8 mouse cellular contexts compared by ENCODE assay signal in genomic region chr6:86196034-86196433, GRCm38 (mm10). TPM values are rescaled to one million over a fixed set of nuclear protein-coding genes. Genes with fewer than 3 reads are reported as not detected.
A peak's percentile ranks its signal among the peaks of the same experiment; 100 is the strongest.
DNase-seq lines count a peak whose midpoint lies in the region; ATAC-seq and TF ChIP-seq lines count a peak whose summit lies in the region.

No protein-coding gene starts in this region.

- no peaks in the 10 kb centered on the region for H3K4me1 ChIP-seq in heart, postnatal 0 days (ENCODE audit: control insufficient read depth, insufficient read depth)
- peaks cover 19% of the 10 kb centered on the region for H3K4me1 ChIP-seq in forebrain, embryonic 16.5 days (replicated peaks; ENCODE audit: control insufficient read depth, insufficient read depth, low read length)
- H3K4me1 ChIP-seq in midbrain, embryonic 10.5 days, result peaks cover 24% of the 10 kb centered on the region

- H3K9ac ChIP-seq in heart, postnatal 0 days (replicated peaks; ENCODE audit: low read depth, low read length), result no peak overlapping the region
- H3K9ac ChIP-seq in forebrain, embryonic 16.5 days (replicated peaks; ENCODE audit: low read depth, low read length), result peak overlapping the region; percentile 43

- DNase-seq in heart, postnatal 0 days (ENCODE audit: low spot score), result no peak
- no peak for DNase-seq in heart, postnatal 4 days
- peak; percentile 42 for DNase-seq in brain, adult 2 months (ENCODE audit: low read depth, low spot score)
- DNase-seq in midbrain, embryonic 10.5 days (ENCODE audit: low spot score), result no peak
- DNase-seq in thymus, postnatal 14 days, result no peak
- DNase-seq in urinary bladder, postnatal 10 days (ENCODE audit: low spot score), result no peak
- no peak for DNase-seq in yolk sac, embryonic 10.5 days (ENCODE audit: low spot score)

- H3K4me2 ChIP-seq in heart, postnatal 0 days (ENCODE audit: low read depth, low read length), result peak overlapping the region; percentile 95
- H3K4me2 ChIP-seq in forebrain, embryonic 16.5 days (ENCODE audit: low read length), result peak overlapping the region; percentile 91

- no peak for ATAC-seq in heart, postnatal 0 days (ENCODE audit: insufficient read depth, low read depth)
- no peak for ATAC-seq in forebrain, embryonic 16.5 days

- H3K9me3 ChIP-seq in heart, postnatal 0 days (replicated peaks; ENCODE audit: control insufficient read depth, low read length), result no peaks in the 10 kb centered on the region
- no peaks in the 10 kb centered on the region for H3K9me3 ChIP-seq in forebrain, embryonic 16.5 days (ENCODE audit: control insufficient read depth, low read length)
- no peaks in the 10 kb centered on the region for H3K9me3 ChIP-seq in midbrain, embryonic 10.5 days (replicated peaks)

- no peak for TF ChIP-seq CTCF in heart, postnatal 0 days (IDR thresholded peaks at IDR 0.05; ENCODE audit: low read depth)

- no peak overlapping the region for H3K27ac ChIP-seq in heart, postnatal 0 days (ENCODE audit: low read depth)
- H3K27ac ChIP-seq in forebrain, embryonic 16.5 days (ENCODE audit: low read length), result no peak overlapping the region
- no peak overlapping the region for H3K27ac ChIP-seq in midbrain, embryonic 10.5 days (replicated peaks)

- no peaks in the 10 kb centered on the region for H3K36me3 ChIP-seq in heart, postnatal 0 days (replicated peaks; ENCODE audit: control insufficient read depth, insufficient read depth, low read length)
- H3K36me3 ChIP-seq in forebrain, embryonic 16.5 days (ENCODE audit: control insufficient read depth, insufficient read depth), result no peaks in the 10 kb centered on the region
- H3K36me3 ChIP-seq in midbrain, embryonic 10.5 days, result no peaks in the 10 kb centered on the region

- H3K4me3 ChIP-seq in heart, postnatal 0 days (ENCODE audit: low read depth, low read length), result peak overlapping the region; percentile 78
- peak overlapping the region; percentile 75 for H3K4me3 ChIP-seq in forebrain, embryonic 16.5 days (replicated peaks; ENCODE audit: low read length)
- peak overlapping the region; percentile 68 for H3K4me3 ChIP-seq in midbrain, embryonic 10.5 days

- WGBS in heart, postnatal 0 days, result 7% methylated on average over 14 of the region's 14 CpGs
- WGBS in forebrain, embryonic 16.5 days, result 3% methylated on average over 14 of the region's 14 CpGs
- WGBS in midbrain, embryonic 10.5 days, result 5% methylated on average over 14 of the region's 14 CpGs

- no peak for TF ChIP-seq EP300 in heart, postnatal 0 days (IDR thresholded peaks at IDR 0.05; ENCODE audit: low read depth)

- H3K27me3 ChIP-seq in heart, postnatal 0 days (ENCODE audit: control insufficient read depth, insufficient read depth, low read length), result peaks cover 49% of the 10 kb centered on the region
- H3K27me3 ChIP-seq in forebrain, embryonic 16.5 days (replicated peaks; ENCODE audit: control insufficient read depth, insufficient read depth, low read length), result peaks cover 5% of the 10 kb centered on the region
- H3K27me3 ChIP-seq in midbrain, embryonic 10.5 days (ENCODE audit: low read depth, poor library complexity, severe bottlenecking), result peaks cover 79% of the 10 kb centered on the region

RNA-seq across cellular contexts. Expression of gene Tgfa, which starts 1.0 kb away (rescaled TPM):
- total RNA-seq in heart, postnatal 0 days (2014; rRNA removed; ENCODE audit: low replicate concordance), result 7.2 and 13.1 TPM in 2 replicates
- polyA plus RNA-seq in heart, postnatal 0 days (2015; fragmentation: Nextera tagmentation; extraction: Ambion mirVana), result 1.1 TPM in 2 replicates
- total RNA-seq in heart, postnatal 4 days (2021), result 1 to 10 TPM; 3.5 to 4.6 TPM
- 14.6 and 19.7 TPM in 2 replicates for polyA plus RNA-seq in forebrain, embryonic 16.5 days (2015; fragmentation: Nextera tagmentation; extraction: Ambion mirVana)
- polyA plus RNA-seq in midbrain, embryonic 10.5 days (2016; fragmentation: Nextera tagmentation; extraction: Ambion mirVana), result 1.3 and 1.4 TPM in 2 replicates
